Mouse (Mus musculus): Measurements from ENCODE around the gene Cpne4.

Gene Cpne4

DNA sequence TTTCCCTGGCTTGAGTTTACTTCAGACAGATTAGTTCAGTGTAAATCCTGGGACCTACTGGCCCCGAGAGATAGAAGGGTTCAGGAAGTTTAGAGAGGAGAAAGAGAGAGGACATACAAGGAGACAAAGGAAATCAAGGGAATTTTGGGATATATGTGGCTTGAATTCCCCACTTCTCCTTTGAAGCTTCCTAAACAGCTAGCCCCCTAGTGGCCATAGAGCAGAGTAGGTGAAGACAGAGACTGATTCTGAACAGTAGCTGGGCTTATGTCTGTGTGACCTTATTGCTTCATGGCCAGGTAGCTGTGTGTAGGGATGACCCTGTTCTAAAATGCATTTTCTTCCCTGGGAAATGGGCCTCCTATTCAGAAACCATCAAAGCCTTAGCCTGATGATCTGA lies 129.6 kb downstream of the Cpne4 start:
- in situ Hi-C loops (cut with MboI; ENCODE audit: unreplicated experiment in 2 of 2), result no loop called here

DNA sequence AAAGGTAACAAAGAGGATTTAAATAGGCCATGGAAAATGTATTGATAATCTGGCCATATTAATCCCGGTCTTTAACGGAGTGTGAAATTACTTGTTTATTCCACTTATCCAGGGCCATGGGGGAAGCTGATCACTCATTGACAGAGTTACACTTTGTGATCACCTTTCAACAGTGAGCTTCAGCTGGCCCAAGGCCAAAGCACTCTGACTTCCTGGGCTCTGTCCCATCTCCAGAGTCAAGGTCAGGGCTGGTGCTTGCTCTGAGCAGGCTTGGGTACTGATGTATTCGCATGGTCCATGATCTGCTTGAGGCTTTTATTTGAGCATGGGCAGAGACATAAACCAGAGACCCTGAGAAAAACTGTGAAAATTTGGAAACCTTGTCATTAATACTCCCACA lies 131.5 kb downstream of the Cpne4 start:
- in situ Hi-C loops (cut with MboI; ENCODE audit: unreplicated experiment in 2 of 2), result no loop called here

DNA sequence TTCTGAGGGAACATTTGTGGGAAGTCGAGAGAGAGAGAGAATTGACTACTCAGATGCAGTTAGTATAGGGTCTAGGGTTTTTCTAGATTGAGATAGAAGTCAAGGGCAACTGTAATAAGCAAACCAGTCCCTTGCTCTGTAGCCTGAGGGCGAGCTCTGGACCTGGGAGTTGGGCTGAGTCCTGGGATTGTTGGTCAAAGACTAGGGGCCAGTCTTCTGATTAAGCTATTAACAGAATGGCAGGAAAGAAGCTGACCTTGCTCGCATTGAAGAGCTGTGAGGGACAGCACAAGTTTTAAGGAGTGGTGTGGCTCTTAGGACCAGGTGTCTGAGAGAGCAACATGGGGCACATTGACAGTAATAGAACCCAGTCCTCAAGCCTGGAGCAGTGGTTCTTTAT lies 140.0 kb downstream of the Cpne4 start:
- in situ Hi-C loops (cut with MboI; ENCODE audit: unreplicated experiment in 2 of 2), result no loop called here

DNA sequence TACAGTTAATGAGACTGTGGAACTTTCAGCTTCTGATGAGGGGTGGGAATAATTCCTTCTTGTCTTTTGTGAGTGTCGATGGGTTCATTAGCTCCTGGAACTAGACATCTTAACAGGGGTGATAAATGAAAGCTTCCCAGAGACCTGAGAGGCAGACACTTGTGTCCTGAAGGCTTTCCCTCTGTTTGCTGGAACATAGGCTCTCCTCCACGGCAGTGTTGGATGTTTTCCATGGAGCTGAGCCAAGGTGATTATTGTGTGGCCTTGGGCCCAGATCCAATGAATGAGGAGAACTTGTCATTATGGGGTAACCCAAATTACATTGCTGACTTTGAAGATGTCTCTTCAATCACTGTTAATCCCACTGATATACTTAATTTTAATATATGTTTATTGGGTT lies 146.1 kb downstream of the Cpne4 start:
- in situ Hi-C loops (cut with MboI; ENCODE audit: unreplicated experiment in 2 of 2), result no loop called here

DNA sequence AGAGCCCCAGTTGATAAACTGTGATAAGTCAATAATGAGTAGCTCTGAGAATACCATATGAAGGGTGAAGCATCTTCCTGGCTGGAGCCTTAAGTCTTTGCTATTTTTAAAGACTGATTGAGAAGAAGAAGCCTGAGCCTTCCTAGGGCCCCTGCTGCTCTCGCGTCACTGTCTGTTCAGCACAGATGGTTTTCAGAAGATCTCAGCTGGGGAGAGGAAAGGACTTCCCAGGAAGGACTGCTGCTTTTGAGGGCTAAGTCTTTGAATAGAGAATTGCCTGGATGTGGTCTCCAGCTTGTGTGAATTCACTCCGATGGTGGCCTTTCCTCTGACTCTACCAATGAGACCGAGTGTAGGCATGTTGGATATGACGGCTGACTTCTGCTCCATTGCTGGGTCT lies 163.7 kb downstream of the Cpne4 start:
- in situ Hi-C loops (cut with MboI; ENCODE audit: unreplicated experiment in 2 of 2), result no loop called here

DNA sequence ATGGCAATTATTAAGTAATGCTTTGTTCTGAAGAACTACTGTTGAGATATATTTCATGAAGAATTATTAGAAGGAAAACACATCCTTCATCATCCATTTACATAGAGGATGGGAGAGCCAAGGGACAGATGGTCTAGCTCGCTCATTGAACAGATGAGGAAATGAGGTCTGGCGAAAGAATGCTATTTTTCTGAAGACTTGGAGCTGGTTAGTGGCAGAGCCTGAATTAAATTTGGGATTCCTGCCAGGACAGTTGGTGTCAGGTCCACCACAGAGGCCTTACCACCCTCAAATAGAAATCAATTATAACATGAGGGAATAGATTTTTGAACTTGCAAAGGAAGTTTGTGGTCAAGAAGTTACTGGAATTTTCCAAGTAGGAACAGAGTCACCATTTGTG lies 178.2 kb downstream of the Cpne4 start:
- in situ Hi-C loops (cut with MboI; ENCODE audit: unreplicated experiment in 2 of 2), result no loop called here

DNA sequence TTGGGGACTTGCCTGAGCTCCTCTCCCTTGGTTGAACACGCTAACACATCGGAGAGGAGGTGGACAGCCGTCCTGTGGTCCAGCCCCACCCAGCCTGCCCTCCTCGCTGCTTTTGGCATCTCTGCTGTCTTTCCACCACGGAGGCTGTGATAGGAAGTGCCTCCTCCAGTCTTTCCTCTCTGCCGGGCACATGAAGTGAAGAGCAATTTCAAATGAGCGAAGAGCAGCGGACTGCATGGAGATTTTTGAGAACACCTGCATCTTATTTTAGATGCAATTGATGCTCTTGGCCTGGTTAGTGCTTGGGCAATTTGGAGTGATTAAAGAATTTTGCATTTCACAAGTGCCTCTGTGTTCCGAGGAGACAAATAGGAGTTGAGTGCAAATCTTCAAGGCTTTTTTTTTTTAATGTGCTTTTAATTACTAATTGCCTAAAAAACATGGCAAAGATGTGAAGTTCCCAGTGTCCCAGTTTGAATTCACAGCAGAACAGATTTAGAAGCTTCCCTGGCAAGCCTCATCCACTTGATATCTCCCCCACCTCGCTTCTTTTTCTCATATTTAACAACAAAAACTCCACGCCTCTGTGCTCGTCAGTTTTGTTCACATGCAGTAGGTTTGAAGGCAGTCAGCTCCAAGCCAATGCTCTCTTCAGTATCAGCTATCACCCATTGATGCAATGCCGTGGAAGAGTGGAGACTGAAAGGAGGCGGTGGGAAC lies 195.7 kb downstream of the Cpne4 start:
- in situ Hi-C loops (cut with MboI; ENCODE audit: unreplicated experiment in 2 of 2), result no loop called here

DNA sequence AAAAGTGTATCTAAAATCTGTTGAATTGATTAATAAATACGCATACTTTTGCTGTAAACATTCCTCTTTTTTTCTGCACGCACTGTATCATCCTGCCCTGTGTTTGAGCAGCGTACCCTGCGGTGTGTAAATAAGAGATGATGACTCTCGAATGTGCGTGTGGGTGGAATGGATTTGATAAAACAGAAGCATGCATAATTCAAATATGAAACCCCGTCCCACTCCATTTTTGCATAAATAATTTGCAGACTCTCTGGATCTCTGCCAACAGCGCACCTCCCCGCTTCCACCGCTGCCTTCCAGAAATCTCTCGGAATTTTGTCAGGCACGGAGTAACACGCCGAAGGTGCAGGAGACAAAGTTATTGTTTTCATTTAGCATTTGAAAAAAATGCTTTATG lies 208.4 kb downstream of the Cpne4 start:
- in situ Hi-C loops (cut with MboI; ENCODE audit: unreplicated experiment in 2 of 2), result no loop called here

DNA sequence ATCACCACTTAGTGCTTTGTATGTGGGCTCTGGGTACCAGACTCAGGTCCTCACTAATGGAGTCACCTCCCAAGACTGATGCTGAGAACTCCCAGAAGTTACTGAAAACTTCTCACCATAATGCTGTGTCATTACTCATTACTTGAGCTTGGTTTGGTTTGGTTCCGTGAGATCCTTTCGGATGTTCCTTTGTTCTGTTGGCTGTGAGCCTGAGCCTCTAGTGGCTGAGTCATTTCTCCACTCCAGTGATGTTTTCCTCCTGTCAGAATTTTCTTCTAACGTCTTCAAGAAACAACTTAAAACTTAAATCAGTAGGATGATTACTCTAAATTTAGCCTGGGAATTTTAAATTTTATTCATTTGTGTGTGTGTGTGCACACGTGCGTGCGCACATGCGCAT lies 212.9 kb downstream of the Cpne4 start:
- in situ Hi-C loops (cut with MboI; ENCODE audit: unreplicated experiment in 2 of 2), result no loop called here

DNA sequence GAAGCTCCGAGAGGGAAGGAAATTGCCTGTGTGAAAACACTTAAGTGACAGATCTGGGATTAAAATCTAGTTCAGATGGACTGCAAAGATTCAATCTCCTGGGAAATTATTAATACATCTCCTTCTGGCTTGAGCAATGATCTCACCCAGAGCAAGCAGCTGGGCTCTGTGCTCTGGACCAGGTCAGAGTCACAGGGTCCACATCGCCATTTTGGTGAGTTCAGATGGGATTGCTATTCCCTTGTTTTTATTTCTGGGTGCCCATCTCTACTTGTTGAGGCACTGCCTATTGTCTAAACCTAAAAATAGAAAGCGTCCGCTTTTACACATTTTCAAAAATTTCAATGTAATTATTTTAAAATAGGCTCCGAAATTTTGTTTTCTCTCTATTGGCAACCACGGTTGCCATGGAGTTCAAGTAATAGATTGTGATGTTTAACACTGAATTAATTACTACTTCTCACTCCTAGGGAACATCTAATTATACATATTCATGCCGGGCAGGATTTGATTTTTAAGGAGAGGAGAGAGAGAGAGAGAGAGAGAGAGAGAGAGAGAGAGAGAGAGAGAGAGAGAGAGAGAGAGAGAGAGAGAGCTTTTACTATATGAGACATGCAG lies 229.2 kb downstream of the Cpne4 start:
- in situ Hi-C loops (cut with MboI; ENCODE audit: unreplicated experiment in 2 of 2), result no loop called here

DNA sequence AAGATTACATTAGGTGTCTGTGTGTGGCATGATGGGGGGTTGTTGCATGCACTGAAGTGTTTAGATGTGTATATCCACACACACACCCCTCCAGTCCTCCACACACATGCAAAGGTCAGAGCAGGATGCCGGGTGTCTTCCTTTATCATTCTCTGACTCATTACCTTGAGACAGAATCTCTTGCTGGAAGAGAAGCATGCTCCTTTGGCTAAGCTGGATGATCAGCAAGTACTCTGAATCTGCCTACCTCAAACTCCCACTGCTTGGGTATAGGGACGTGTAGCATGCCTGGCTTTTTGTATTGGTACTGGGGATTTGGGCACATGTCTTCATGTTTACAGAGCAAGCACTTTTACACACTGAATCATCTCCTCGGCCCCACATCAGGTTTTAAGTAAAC lies 230.0 kb downstream of the Cpne4 start:
- in situ Hi-C loops (cut with MboI; ENCODE audit: unreplicated experiment in 2 of 2), result no loop called here

DNA sequence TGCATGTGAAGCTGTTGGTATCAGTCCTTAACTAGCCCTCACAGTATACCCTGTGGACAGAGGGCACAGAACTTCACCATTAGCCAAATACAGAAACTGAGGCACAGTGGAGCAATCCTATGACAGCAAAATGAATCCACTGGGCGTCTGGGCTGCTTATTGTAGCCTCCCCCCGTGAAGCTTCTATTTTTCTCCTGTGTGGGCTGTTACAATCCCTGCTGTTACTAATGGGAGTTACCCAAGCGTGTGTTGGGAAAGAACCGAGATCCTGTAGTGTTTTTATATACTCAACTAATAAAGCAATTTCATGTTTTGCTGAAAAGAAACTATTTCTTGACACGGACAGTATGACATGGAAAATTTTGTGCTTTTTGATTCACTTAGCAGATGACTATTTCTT lies 230.7 kb downstream of the Cpne4 start:
- in situ Hi-C loops (cut with MboI; ENCODE audit: unreplicated experiment in 2 of 2), result no loop called here

DNA sequence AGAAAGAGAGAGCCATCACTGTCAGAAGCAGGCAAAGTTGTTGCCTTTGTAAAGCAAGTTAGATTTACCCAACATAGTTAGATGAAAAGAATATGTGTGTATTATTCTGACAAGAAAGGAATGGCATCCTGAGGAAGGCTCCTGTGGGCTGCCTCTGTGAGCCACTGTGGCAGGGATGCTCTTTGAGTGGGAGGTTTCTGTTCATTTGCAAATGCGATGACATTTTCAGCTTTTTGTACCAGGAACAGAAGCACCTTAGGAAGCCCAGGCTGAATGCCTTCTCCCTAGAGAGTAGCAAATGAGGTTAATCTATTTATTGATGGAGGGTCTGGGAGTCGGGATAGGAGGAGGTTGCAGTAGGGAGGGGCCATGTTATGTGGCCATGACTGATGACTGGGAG lies 249.5 kb downstream of the Cpne4 start:
- in situ Hi-C loops (cut with MboI; ENCODE audit: unreplicated experiment in 2 of 2), result no loop called here

DNA sequence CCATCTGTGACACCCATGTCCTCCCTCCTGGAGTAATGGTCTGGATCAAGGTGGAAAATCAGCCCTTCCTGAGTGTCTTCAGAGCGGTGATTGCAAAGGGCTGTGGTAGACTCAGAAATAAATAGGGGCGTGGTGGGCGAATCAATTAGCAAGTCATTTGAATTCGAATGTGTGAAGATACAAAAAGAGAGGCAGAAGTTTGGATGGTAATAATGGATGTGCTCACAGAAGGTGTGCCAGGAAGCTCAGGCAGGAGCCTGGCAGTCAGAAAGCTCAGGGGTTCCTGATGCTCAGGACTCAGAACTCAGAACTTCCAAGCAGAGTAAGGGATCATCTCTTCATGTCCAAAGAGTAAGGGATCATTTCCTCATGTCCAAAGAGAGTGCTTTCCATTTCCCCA lies 257.7 kb downstream of the Cpne4 start:
- in situ Hi-C loops (cut with MboI; ENCODE audit: unreplicated experiment in 2 of 2), result no loop called here

DNA sequence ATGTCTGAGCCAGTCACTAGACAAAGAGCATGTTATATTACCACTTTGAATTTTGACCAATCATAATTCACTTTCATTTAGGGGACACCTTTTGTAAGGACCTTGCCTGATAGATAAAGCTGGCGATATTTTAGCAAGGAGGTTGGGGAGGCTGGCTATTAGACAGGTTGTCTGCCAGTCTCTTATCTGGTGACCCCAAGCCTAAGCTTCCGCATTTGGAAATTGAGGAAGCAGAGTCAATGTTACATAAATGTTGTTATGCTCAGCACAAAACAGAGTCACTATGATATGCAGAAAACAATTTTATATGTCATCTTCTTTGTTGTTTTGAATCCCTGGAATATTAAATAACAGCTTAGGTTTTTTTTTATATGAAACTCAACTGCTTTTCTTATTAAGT lies 267.6 kb downstream of the Cpne4 start:
- in situ Hi-C loops (cut with MboI; ENCODE audit: unreplicated experiment in 2 of 2), result no loop called here

DNA sequence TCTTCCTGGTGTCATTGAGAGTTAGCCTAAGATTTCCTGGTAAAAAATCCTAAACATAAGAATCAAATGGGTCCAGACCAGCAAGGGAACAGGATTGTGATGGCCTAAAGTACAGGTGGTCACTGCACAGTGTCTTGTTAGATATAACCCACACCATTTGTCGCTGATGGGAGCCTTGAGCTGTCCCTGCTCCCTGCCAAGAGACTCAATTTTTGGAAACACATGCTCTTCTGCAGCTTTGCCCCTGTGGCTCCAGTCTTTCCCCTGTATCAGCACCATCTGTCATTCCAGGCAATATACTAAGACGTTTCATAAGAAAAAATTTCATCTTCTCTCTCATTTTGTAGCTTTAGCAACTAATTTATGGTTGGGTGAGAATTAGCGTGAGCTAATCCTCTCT lies 281.6 kb downstream of the Cpne4 start:
- in situ Hi-C loops (cut with MboI; ENCODE audit: unreplicated experiment in 2 of 2), result no loop called here

DNA sequence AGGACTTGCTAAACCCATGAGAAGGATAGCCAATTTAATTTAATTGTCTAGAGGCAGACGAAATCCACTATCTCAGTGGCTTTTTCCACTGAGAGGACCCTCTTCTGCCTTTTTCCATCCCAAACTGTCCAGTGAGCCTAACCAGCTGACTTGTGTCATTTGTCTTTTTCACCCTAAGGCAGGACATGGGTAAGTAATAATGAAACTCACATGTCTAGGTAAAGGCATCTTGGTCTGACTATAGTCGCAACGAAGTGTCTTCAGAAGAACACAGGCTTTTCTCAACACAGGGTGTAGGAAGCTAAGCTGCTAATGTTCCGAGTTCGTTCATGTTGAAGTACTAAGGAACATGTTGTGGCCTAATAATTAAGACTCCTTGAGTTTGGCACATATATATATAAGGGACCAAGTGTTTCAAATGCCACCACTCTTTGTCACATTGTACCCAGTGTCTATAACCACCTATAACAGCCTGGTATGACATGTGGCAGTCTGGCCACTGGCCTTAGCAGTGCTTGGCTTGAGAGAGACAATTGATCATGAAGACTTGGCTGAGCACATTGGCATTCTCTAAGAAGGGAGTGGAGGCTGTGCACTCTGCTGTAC lies 286.0 kb downstream of the Cpne4 start:
- in situ Hi-C loops (cut with MboI; ENCODE audit: unreplicated experiment in 2 of 2), result no loop called here

DNA sequence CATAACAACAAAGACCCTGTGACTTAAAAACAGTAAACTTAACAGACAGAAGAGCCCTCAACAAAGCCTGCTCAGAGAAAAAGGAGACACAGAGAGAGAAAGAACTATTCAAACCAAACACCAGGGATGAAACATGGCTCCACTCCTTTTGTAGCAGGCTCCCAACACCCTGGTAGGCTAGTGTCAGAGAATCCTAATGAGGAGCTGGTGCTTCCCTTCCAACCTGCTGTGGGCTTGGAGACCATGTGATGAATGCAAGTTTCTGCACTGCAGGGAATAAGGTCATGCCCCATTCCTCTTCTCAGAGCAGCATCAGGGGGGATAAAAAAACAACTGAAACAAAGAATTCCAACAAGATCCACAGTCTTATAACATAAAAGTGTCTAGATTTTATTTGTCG lies 290.8 kb downstream of the Cpne4 start:
- in situ Hi-C loops (cut with MboI; ENCODE audit: unreplicated experiment in 2 of 2), result no loop called here

DNA sequence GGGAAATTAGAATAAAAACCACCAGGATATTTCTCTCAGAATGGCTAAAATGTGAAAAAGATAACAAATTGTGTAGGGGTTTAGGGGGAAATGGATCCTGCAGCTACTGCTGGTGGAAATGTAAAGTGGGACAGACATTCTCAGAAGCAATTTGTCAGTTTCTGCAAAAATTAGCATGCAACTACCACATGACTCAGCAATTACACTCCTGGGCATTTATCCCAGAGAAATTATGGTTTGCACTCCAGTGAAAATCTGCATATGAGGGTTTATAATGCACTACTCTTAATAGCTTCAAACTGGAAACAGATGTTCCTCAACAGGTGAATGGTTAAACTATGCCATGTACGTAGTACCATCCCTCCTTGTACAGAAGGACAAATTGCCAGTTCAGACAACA lies 294.2 kb downstream of the Cpne4 start:
- in situ Hi-C loops (cut with MboI; ENCODE audit: unreplicated experiment in 2 of 2), result no loop called here

DNA sequence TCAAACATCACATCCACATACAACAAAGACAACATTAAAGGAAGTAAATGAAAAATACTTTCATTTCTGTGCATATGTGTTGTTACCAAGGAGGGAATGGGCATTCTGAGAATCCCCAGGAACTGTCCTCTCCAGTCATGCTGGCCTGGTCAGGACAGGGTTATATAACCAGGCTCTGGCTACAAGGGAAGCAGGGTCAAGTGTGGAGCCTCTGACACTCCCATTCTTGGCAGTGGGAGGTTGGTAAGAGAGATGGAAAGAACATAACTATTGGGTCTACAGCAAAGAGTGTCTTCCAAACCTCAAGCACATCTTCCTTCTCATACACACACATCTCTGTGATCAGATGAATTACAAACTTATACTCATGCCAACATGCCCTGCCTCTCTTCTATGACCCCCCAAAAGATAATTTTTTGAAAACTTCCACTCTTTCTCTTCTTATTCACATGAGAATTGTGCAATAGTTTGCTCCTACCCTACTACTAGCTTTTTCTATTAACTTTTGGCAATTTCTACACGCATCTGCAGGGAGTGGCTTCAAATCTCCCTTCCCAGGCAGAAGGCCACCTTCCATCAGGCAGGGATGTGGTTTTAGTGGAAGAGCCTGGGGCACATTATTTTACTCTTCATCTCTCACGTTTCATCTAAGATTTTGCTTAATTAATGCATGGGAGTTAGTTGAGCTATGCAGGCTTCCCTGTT lies 298.3 kb downstream of the Cpne4 start:
- in situ Hi-C loops (cut with MboI; ENCODE audit: unreplicated experiment in 2 of 2), result no loop called here

DNA sequence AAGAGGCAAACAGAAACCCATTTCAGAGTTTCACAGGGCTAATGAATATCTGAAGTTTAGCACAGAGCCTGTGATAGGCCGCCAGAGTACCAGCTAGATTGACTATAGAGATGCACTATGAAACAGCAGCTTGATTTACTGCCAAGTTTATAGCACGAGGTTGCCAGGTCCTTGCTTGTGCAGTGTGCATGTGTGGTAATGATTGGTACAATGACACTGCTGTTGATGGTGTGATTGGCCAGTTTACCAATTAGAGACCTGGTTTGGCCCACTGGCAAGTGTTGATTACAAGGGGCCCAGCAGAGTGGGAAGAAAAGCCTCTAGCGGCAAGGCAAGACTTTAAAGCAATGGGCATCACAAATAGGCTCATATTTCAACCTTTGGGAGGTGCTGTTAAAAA lies 306.6 kb downstream of the Cpne4 start:
- in situ Hi-C loops (cut with MboI; ENCODE audit: unreplicated experiment in 2 of 2), result no loop called here
